Mouse (Mus musculus) heart, embryonic 15.5 days (tissue): ENCODE measurements around the gene Ubxn10. TPM values are rescaled to one million over a fixed set of nuclear protein-coding genes. Genes with fewer than 3 reads are reported as not detected.

Experiments used
- ATAC-seq: fragments of 200-750 bp; cut with Nextera tagmentation; replicated peaks from 2 replicates; pipeline ENCODE4 v1.8.0; 2017; ENCODE audit warnings: low read depth, moderate TSS enrichment; ENCODE audit not compliant: insufficient number of reproducible peaks, insufficient read depth, low FRiP score
- H3K27ac ChIP-seq: fragments of 300-500 bp; sonication (generic); 2 replicates; pipeline ENCODE4 v1.5.1; 2015; ENCODE audit warnings: mild to moderate bottlenecking, inconsistent platforms
- H3K27me3 ChIP-seq: fragments of 300-500 bp; sonication (generic); 2 replicates; pipeline ENCODE4 v1.6.1; 2015; ENCODE audit warnings: inconsistent platforms
- H3K36me3 ChIP-seq: fragments of 300-500 bp; sonication (generic); 2 replicates; pipeline ENCODE4 v1.6.1; 2015; ENCODE audit warnings: mild to moderate bottlenecking, inconsistent platforms
- H3K4me1 ChIP-seq: fragments of 300-500 bp; sonication (generic); replicated peaks from 2 replicates; pipeline ENCODE4 v1.6.1; 2015; ENCODE audit warnings: inconsistent platforms
- H3K4me2 ChIP-seq: fragments of 300-500 bp; sonication (generic); 2 replicates; pipeline ENCODE4 v1.6.1; 2015; ENCODE audit warnings: inconsistent platforms, mild to moderate bottlenecking, moderate library complexity
- H3K4me3 ChIP-seq: fragments of 300-500 bp; sonication (generic); 2 replicates; pipeline ENCODE4 v1.5.1; 2015; ENCODE audit warnings: mild to moderate bottlenecking, inconsistent platforms
- H3K9ac ChIP-seq: fragments of 300-500 bp; sonication (generic); 2 replicates; pipeline ENCODE4 v1.6.1; 2015; ENCODE audit warnings: mild to moderate bottlenecking, inconsistent platforms
- H3K9me3 ChIP-seq: fragments of 300-500 bp; sonication (generic); replicated peaks from 2 replicates; pipeline ENCODE4 v1.6.1; 2016; ENCODE audit warnings: inconsistent platforms
- WGBS: fragments of 180-500 bp; shearing (Covaris S2); methylation state at CpG from one replicate; pipeline ENCODE4 v1.1.7; 2015; ENCODE audit warnings: mixed read lengths; 5-methylcytosine and 5-hydroxymethylcytosine counted together
- polyA plus RNA-seq: library from polyadenylated mRNA; unstranded; fragments of >200 nt; fragmentation: Nextera tagmentation; extraction: Ambion mirVana; gene quantifications from 2 replicates; pipeline ENCODE4 v1.2.1, GENCODE M21; 2015

The Ubxn10 gene
- polyA plus RNA-seq, 1 experiment from 2014 or later, result 0.84 TPM

GRCm38 (mm10) chr4:138701111-138701510 lies 35.9 kb downstream of the Ubxn10 start:
- 60% methylated on average over 8 of the region's 8 CpGs for WGBS
- ATAC-seq, result no peak

GRCm38 (mm10) chr4:138700184-138700982 lies 36.6 kb downstream of the Ubxn10 start:
- H3K27me3 ChIP-seq, result peaks cover 33% of the 10 kb centered on the region
- H3K4me3 ChIP-seq, result no peak overlapping the region
- WGBS, result 24% methylated on average over 15 of the region's 15 CpGs
- no peak for ATAC-seq
- no peaks in the 10 kb centered on the region for H3K9me3 ChIP-seq
- no peak overlapping the region for H3K27ac ChIP-seq
- H3K4me2 ChIP-seq, result no peak overlapping the region
- no peaks in the 10 kb centered on the region for H3K4me1 ChIP-seq
- no peak overlapping the region for H3K9ac ChIP-seq
- no peaks in the 10 kb centered on the region for H3K36me3 ChIP-seq

More at GRCm38 (mm10) chr4:138701111-138701510, 35.9 kb downstream of the Ubxn10 start:
- H3K27me3 ChIP-seq, result peaks cover 36% of the 10 kb centered on the region
- no peak overlapping the region for H3K9ac ChIP-seq
- H3K27ac ChIP-seq, result no peak overlapping the region
- H3K4me1 ChIP-seq, result no peaks in the 10 kb centered on the region
- H3K36me3 ChIP-seq, result no peaks in the 10 kb centered on the region
- H3K9me3 ChIP-seq, result no peaks in the 10 kb centered on the region
- H3K4me2 ChIP-seq, result no peak overlapping the region
- no peak overlapping the region for H3K4me3 ChIP-seq

- peaks cover 46% of the 10 kb centered on the region for H3K27me3 ChIP-seq
- no peaks in the 10 kb centered on the region for H3K9me3 ChIP-seq
- no peaks in the 10 kb centered on the region; the same call in 1 of the 2 replicates for H3K4me1 ChIP-seq
- no peak overlapping the region for H3K9ac ChIP-seq
- H3K36me3 ChIP-seq, result no peaks in the 10 kb centered on the region
- 54% methylated on average over 2 of the region's 2 CpGs for WGBS
- ATAC-seq, result no peak
- H3K4me2 ChIP-seq, result no peak overlapping the region
- H3K4me3 ChIP-seq, result no peak overlapping the region
- no peak overlapping the region for H3K27ac ChIP-seq
Measured at GRCm38 (mm10) chr4:138698296-138698695, 38.7 kb downstream of the Ubxn10 start.

- Histone ChIP-seq H3K27ac (no peak overlapping the region), H3K9ac (no peak overlapping the region), H3K4me1 (no peaks in the 10 kb centered on the region; the same call in 1 of the 2 replicates), H3K4me2 (no peak overlapping the region), H3K9me3 (no peaks in the 10 kb centered on the region), H3K27me3 (peaks cover 48% of the 10 kb centered on the region), H3K36me3 (no peaks in the 10 kb centered on the region), H3K4me3 (no peak overlapping the region)
- WGBS, result 56% methylated on average over 9 of the region's 10 CpGs
- ATAC-seq, result no peak
Measured at GRCm38 (mm10) chr4:138697166-138697860, 39.7 kb downstream of the Ubxn10 start.

- WGBS, result 44% methylated on average over 7 of the region's 7 CpGs
- ATAC-seq, result no peak
- Histone ChIP-seq H3K9me3 (no peaks in the 10 kb centered on the region), H3K4me2 (no peak overlapping the region), H3K27me3 (peaks cover 53% of the 10 kb centered on the region), H3K9ac (no peak overlapping the region), H3K4me3 (no peak overlapping the region), H3K36me3 (no peaks in the 10 kb centered on the region), H3K27ac (no peak overlapping the region), H3K4me1 (no peaks in the 10 kb centered on the region; the same call in 1 of the 2 replicates)
Measured at GRCm38 (mm10) chr4:138696720-138697119, 40.2 kb downstream of the Ubxn10 start.

DNA sequence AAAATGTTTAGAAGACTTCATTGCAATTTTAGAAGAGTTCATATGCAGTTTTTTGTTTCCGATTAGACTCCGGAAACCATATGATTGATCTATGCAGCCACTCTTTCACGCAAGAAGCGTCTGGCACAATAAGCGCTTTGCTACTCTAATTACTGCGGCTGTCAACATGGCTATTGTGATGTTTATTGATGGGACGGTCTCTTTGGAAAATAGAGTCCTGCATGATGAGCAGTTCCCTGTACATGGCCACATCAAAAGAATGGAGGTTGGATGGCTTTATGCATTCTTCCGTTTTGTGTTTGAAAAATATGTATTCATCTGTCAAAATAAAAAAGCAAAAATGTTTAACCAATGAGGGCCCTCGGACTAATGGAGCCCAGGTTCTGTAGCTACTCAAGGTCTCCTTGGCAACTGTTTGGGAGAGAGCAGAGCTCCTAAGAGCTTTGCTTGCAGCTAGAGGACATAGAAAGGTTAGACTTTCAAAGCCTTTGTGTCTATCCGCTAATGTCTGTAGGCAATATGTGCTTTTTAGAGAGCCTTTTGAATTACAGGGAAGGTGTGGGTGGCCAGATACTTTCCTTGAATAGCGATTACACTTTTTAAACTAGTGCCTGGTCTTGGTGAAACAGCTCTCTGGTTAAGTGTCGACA lies 43.8 kb downstream of the Ubxn10 start:
- Histone ChIP-seq H3K9me3 (no peaks in the 10 kb centered on the region), H3K4me3 (no peak overlapping the region), H3K4me2 (no peak overlapping the region), H3K27me3 (peaks cover 79% of the 10 kb centered on the region), H3K36me3 (no peaks in the 10 kb centered on the region), H3K9ac (no peak overlapping the region), H3K4me1 (no peaks in the 10 kb centered on the region; the same call in 1 of the 2 replicates), H3K27ac (no peak overlapping the region)
- WGBS, result 60% methylated on average over 12 of the region's 12 CpGs
- no peak for ATAC-seq

DNA sequence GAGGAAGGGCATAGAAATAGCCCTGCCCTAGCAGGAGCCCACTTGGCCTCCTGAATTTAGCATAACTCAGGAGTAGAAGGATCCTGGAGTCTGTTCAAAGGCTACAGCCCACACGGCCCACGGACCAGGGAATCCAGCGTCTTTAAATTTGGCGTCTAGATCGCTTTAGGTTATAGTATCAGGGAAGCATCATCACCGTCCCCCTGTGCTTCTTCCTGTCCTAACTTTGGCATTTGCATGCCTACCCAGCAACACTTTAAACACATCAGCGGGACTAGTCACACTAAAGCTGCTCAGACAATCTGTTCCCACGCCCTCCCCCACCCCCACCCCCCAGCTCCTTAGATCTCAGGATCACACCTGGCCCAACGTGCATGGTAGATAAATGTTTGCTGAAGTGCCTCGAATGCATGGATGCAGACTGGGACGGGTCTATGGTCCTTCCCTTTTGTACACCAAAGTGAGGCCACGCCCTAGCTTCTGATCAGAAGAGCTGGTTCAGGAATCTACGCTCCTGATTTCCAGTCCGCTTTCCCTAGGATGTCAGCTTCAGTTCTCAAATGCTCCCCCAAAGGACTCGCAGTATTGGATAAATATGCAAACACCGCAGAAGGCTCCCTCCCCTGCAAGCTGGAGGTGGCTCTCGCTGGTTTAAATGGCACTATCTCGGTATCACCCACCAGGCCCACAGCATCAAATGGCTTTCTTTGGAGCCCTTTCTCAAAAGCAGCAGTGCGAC lies 45.4 kb downstream of the Ubxn10 start:
- Histone ChIP-seq H3K27me3 (peaks cover 78% of the 10 kb centered on the region), H3K9ac (no peak overlapping the region), H3K4me2 (no peak overlapping the region), H3K36me3 (no peaks in the 10 kb centered on the region), H3K27ac (no peak overlapping the region), H3K4me3 (no peak overlapping the region), H3K4me1 (no peaks in the 10 kb centered on the region; the same call in 1 of the 2 replicates), H3K9me3 (no peaks in the 10 kb centered on the region)
- WGBS, result 9% methylated on average over 19 of the region's 19 CpGs
- ATAC-seq, result no peak

DNA sequence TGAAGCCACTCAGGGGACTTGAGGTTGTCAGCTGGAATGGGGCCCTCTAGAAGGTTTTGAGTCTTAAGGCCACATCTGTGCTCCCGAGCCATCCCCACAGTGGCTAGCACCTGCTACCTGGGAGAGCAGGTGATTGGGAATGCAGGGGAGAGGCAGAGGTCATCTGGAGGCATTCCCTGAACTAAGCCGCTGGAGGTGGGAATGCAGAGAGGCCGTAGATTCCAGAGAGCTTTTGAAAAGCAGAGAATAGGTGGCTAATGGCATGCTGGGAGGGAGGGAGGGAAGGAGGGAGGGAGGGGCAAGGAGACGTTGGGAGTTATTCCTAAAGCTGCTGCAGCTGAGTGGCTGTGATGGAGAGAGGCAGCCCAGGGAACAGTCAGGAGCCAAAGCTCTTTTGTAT lies 46.4 kb downstream of the Ubxn10 start:
- Histone ChIP-seq H3K9ac (no peak overlapping the region), H3K4me1 (no peaks in the 10 kb centered on the region; the same call in 1 of the 2 replicates), H3K36me3 (no peaks in the 10 kb centered on the region), H3K27me3 (peaks cover 78% of the 10 kb centered on the region), H3K27ac (no peak overlapping the region), H3K9me3 (no peaks in the 10 kb centered on the region), H3K4me3 (no peak overlapping the region), H3K4me2 (no peak overlapping the region)
- ATAC-seq, result no peak
- WGBS, result 2% methylated on average over 4 of the region's 4 CpGs

DNA sequence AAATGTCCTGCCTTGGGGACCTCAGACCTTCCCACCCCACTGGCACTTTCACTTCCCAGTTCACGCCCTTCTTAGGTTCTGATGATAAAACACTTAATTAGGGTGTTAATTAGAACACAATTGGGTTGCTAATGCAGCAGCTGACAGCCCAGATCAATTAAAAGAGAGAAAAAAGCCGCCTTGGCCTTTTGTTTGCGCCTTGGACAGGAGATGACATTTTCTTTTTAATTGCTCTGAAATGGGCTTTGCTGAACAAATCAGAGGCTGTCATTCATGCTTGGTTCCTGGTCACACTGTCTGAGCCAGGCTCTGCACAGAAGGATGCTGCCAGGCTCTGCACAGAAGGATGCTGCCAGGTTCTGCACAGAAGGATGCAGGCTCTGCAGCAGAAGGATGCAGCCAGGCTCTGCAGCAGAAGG lies 47.9 kb downstream of the Ubxn10 start:
- Histone ChIP-seq H3K27ac (no peak overlapping the region), H3K4me1 (no peaks in the 10 kb centered on the region; the same call in 1 of the 2 replicates), H3K9ac (no peak overlapping the region), H3K27me3 (peaks cover 79% of the 10 kb centered on the region), H3K36me3 (no peaks in the 10 kb centered on the region), H3K9me3 (no peaks in the 10 kb centered on the region), H3K4me3 (no peak overlapping the region), H3K4me2 (no peak overlapping the region)
- WGBS, result 16% methylated on average over 3 of the region's 3 CpGs
- no peak for ATAC-seq

- no peak overlapping the region for H3K4me2 ChIP-seq
- no peaks in the 10 kb centered on the region for H3K4me1 ChIP-seq
- WGBS, result 63% methylated on average over 6 of the region's 6 CpGs
- ATAC-seq, result no peak
- H3K4me3 ChIP-seq, result no peak overlapping the region
- H3K9me3 ChIP-seq, result no peaks in the 10 kb centered on the region
- H3K9ac ChIP-seq, result no peak overlapping the region
- H3K27ac ChIP-seq, result no peak overlapping the region
- H3K27me3 ChIP-seq, result peaks cover 48% of the 10 kb centered on the region
- no peaks in the 10 kb centered on the region for H3K36me3 ChIP-seq
Measured at GRCm38 (mm10) chr4:138685813-138686212, 51.2 kb downstream of the Ubxn10 start.

- Histone ChIP-seq H3K4me3 (no peak overlapping the region), H3K4me2 (no peak overlapping the region), H3K27me3 (peaks cover 34% of the 10 kb centered on the region), H3K9ac (no peak overlapping the region), H3K4me1 (no peaks in the 10 kb centered on the region), H3K36me3 (no peaks in the 10 kb centered on the region), H3K9me3 (no peaks in the 10 kb centered on the region), H3K27ac (no peak overlapping the region)
- no peak for ATAC-seq
- 63% methylated on average over 2 of the region's 2 CpGs for WGBS
Measured at GRCm38 (mm10) chr4:138682760-138683159, 54.2 kb downstream of the Ubxn10 start.
